Mouse (Mus musculus): Measurements from ENCODE around the gene Mrpl41. TPM values are rescaled to one million over a fixed set of nuclear protein-coding genes. Genes with fewer than 3 reads are reported as not detected.
A peak's percentile ranks its signal among the peaks of the same experiment; 100 is the strongest.
"Not testable (repeated sequence)": the region's sequence is repeated elsewhere in the genome, so short reads cannot be mapped to it uniquely, and the experiment has no call there.

Gene Mrpl41
- polyA plus RNA-seq, 1 experiment from 2014 or later = 106 TPM

- peaks cover 30% of the 10 kb centered on the region for H3K36me3 ChIP-seq
- not testable (repeated sequence) for H3K27me3 ChIP-seq; H3K9me3 ChIP-seq; ATAC-seq (ENCODE audit: borderline replicate concordance, extremely low read depth, low FRiP score, low TSS enrichment)
- peak overlapping the region; percentile 96 for H3K4me2 ChIP-seq
- peaks cover 16% of the 10 kb centered on the region for H3K4me1 ChIP-seq
- H3K4me3 ChIP-seq = peak overlapping the region; percentile 97
- 2% methylated on average over 17 of the region's 17 CpGs for WGBS
- peak overlapping the region; percentile 82 for H3K27ac ChIP-seq
- peak overlapping the region; percentile 84 for H3K9ac ChIP-seq
Observed at GRCm38 (mm10) chr2:24974452-24974851, 446 bp downstream of the Mrpl41 start.

GRCm38 (mm10) chr2:24970386-24970785 lies 4.5 kb downstream of the Mrpl41 start:
- Histone ChIP-seq H3K27me3 (no peaks in the 10 kb centered on the region), H3K27ac (no peak overlapping the region), H3K4me1 (peaks cover 12% of the 10 kb centered on the region), H3K4me3 (no peak overlapping the region), H3K9me3 (no peaks in the 10 kb centered on the region), H3K9ac (no peak overlapping the region), H3K4me2 (no peak overlapping the region), H3K36me3 (peaks cover 60% of the 10 kb centered on the region)
- 84% methylated on average over 4 of the region's 4 CpGs for WGBS
- ATAC-seq (ENCODE audit: borderline replicate concordance, extremely low read depth, low FRiP score, low TSS enrichment) = no peak

DNA sequence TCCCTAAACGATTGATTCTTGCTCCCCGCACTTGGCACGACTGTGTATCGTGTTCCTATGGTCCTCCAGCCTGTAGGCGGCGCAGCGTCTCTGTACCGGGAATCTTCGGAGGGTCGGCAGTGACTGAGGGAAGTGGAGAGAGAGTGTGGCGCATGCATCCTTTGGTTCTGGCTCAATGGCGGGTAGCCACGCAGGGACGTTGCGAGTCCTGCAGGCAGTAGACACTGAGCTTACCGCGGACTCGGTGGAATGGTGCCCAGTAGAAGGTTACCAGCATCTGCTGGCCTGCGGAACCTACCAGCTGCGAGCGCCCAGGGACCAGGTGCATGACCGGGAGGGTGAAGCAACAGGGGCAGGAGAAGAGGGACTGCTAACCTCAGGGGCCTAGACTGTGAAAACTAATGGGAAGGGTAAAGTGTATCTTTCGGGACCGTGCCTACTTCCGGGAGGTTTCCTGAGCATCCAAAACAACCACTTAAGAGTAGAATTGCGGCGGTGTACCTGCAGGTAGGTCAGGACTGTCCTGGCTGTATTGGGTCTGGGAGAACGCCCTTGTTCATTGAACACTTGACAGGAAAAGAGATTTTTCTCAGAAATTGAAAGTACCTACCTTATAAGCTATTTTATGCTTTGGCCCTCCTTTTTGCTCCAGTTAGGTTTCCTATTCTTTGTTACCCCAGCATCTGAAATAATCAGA lies 12.4 kb downstream of the Mrpl41 start, which contains the start of gene Dph7:
Gene Dph7 (plus strand): TSS at position 97 of the 697 bp plus-strand sequence.
- ATAC-seq (ENCODE audit: borderline replicate concordance, extremely low read depth, low FRiP score, low TSS enrichment) = peak; percentile 89
- peaks cover 50% of the 10 kb centered on the region for H3K36me3 ChIP-seq
- H3K27me3 ChIP-seq = no peaks in the 10 kb centered on the region
- peak within 1 kb of the TSS; percentile 66 for H3K4me2 ChIP-seq
- H3K4me1 ChIP-seq = peaks cover 10% of the 10 kb centered on the region
- under 1% methylated on average over 28 of the region's 28 CpGs for WGBS
- peak within 1 kb of the TSS; percentile 79 for H3K4me3 ChIP-seq
- H3K9me3 ChIP-seq = no peaks in the 10 kb centered on the region
- peak within 1 kb of the TSS; percentile 25; the same call in 1 of the 2 replicates for H3K27ac ChIP-seq
- H3K9ac ChIP-seq = peak within 1 kb of the TSS; percentile 75

- Histone ChIP-seq H3K27ac (no peak overlapping the region), H3K4me3 (no peak overlapping the region), H3K36me3 (peaks cover 56% of the 10 kb centered on the region), H3K9ac (no peak overlapping the region), H3K27me3 (no peaks in the 10 kb centered on the region), H3K4me2 (no peak overlapping the region), H3K4me1 (peaks cover 10% of the 10 kb centered on the region), H3K9me3 (no peaks in the 10 kb centered on the region)
- ATAC-seq (ENCODE audit: borderline replicate concordance, extremely low read depth, low FRiP score, low TSS enrichment) = no peak
- 28% methylated on average over 3 of the region's 3 CpGs for WGBS
Observed at GRCm38 (mm10) chr2:24960910-24961309, 14.0 kb downstream of the Mrpl41 start.

GRCm38 (mm10) chr2:24952537-24953055 lies 22.3 kb downstream of the Mrpl41 start:
- peaks cover 55% of the 10 kb centered on the region for H3K36me3 ChIP-seq
- H3K4me3 ChIP-seq = no peak overlapping the region
- H3K9me3 ChIP-seq = no peaks in the 10 kb centered on the region
- 82% methylated on average over 4 of the region's 4 CpGs for WGBS
- H3K4me1 ChIP-seq = peaks cover 14% of the 10 kb centered on the region
- no peak overlapping the region for H3K9ac ChIP-seq
- ATAC-seq (ENCODE audit: borderline replicate concordance, extremely low read depth, low FRiP score, low TSS enrichment) = no peak
- no peak overlapping the region for H3K27ac ChIP-seq
- H3K27me3 ChIP-seq = no peaks in the 10 kb centered on the region
- no peak overlapping the region for H3K4me2 ChIP-seq

DNA sequence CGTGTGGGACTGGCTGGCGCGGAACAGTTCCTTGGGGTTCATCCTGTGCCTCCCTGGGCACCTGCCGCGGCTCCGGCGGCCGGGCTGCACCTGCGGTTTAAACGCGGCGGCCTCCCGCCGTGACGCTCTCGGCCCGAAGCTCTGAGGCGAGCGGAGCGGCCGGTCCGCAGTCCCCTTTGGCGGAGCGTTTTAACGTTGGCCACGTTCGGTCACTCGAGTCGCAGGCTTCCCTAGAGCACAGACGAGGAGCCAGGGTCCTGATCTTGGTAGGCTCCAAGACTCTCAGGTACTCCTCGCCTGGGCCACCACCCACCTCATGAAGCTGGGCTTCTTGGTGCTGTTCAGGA lies 24.7 kb downstream of the Mrpl41 start:
- under 1% methylated on average over 31 of the region's 31 CpGs for WGBS

DNA sequence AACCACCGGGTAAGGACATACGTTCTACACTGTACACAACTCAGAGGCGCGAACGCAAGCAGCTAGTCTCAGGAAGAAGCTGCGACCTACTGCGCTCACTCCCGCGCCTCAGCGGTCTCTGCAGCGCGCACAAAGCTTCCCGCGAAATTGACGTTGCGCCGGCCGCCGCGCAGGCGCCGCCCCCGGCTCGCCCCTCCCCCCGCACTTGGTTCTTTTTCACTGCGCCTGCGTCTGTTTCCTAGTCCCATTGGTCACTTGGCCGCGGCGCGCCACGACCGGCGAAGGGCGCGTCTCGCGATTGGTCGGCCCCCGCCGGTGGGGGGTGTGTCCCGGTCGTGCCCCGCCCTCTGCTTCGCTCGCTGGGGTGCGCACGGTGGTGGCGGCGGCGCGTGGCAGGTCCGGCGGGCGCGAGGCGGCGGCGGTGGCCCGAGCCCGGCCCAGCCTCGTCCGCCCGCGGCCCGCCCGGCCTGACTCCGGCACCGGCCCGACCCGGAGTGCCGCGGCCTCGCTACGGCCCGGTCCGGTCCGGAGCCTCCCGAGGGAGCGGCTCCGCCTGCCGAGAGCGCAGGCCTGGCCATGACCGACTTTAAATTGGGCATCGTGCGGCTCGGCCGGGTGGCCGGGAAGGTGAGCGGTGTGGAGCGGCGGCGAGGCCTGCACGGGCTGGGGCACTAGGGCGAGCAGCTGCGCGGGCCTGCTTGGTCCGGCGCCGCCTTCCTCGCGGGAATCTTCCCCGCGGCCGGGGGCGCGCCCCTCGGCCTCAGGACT lies 25.3 kb downstream of the Mrpl41 start, which contains the start of gene Zmynd19:
Gene Zmynd19 (plus strand): TSS at position 372 of the 768 bp plus-strand sequence.
- WGBS = 1% methylated on average over 89 of the region's 108 CpGs
- no peaks in the 10 kb centered on the region for H3K27me3 ChIP-seq
- H3K9ac ChIP-seq = peak within 1 kb of the TSS; percentile 88
- peak; percentile 100 for ATAC-seq (ENCODE audit: borderline replicate concordance, extremely low read depth, low FRiP score, low TSS enrichment)
- peak within 1 kb of the TSS; percentile 94 for H3K4me3 ChIP-seq
- peaks cover 14% of the 10 kb centered on the region for H3K4me1 ChIP-seq
- H3K4me2 ChIP-seq = peak within 1 kb of the TSS; percentile 83
- peak within 1 kb of the TSS; percentile 61 for H3K27ac ChIP-seq
- peaks cover 28% of the 10 kb centered on the region for H3K36me3 ChIP-seq
- no peaks in the 10 kb centered on the region for H3K9me3 ChIP-seq

More for the DNA sequence above, 24.7 kb downstream of the Mrpl41 start:
- no peak; the same call in 1 of the 2 replicates for ATAC-seq (ENCODE audit: borderline replicate concordance, extremely low read depth, low FRiP score, low TSS enrichment)
- peaks cover 14% of the 10 kb centered on the region for H3K4me1 ChIP-seq
- H3K9ac ChIP-seq = peak overlapping the region; percentile 88
- no peaks in the 10 kb centered on the region for H3K27me3 ChIP-seq
- peak overlapping the region; percentile 61 for H3K27ac ChIP-seq
- H3K4me3 ChIP-seq = peak overlapping the region; percentile 94
- no peaks in the 10 kb centered on the region for H3K9me3 ChIP-seq
- H3K4me2 ChIP-seq = peak overlapping the region; percentile 83
- peaks cover 32% of the 10 kb centered on the region for H3K36me3 ChIP-seq

GRCm38 (mm10) chr2:24944304-24944703 lies 30.6 kb downstream of the Mrpl41 start:
- H3K9me3 ChIP-seq; H3K36me3 ChIP-seq; H3K27ac ChIP-seq; H3K4me3 ChIP-seq; H3K27me3 ChIP-seq; ATAC-seq (ENCODE audit: borderline replicate concordance, extremely low read depth, low FRiP score, low TSS enrichment); H3K4me2 ChIP-seq; H3K4me1 ChIP-seq; H3K9ac ChIP-seq: not testable (repeated sequence)
- 41% methylated on average over 2 of the region's 2 CpGs for WGBS

- Histone ChIP-seq H3K4me2 (no peak overlapping the region), H3K27ac (no peak overlapping the region), H3K36me3 (no peaks in the 10 kb centered on the region), H3K4me1 (no peaks in the 10 kb centered on the region), H3K27me3 (no peaks in the 10 kb centered on the region), H3K9me3 (no peaks in the 10 kb centered on the region), H3K9ac (no peak overlapping the region), H3K4me3 (no peak overlapping the region)
- WGBS = 75% methylated on average over 4 of the region's 4 CpGs
- ATAC-seq (ENCODE audit: borderline replicate concordance, extremely low read depth, low FRiP score, low TSS enrichment) = no peak
Observed at GRCm38 (mm10) chr2:24942092-24942491, 32.8 kb downstream of the Mrpl41 start.

DNA sequence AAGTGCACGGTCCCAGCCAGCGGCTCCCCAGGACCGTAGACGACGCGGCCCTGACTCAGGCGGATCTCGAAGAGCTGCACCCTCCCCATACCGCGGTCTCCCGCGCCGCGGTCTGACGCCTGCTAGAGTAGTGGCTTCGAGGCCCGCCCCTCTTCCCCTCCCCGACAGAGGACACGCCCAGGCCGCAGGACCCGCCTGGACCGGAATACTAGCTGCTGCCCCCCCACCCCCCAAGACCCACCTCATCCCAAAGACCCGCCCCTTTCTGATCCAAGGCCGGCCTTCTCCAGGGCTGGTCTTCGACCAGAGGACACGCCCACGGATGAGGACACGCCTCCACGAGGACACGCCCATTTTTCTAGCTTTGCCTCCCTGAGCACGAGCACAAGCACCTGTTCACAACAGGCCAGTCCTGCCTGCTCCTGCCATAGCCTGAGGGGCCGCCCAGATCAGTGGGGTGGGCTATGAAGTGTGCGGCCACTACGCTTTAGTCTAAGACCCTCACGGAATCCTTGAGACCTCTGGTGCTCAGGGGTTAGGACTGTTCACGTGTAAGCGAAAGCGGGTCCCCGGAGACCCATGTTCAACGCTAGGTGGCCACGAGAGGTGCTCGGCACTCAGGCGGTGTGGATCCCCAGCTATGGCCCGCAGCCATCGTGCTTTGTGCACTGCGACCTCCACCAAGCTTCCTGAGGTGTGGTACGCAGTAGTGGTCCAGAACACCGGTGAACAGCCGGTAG lies 39.7 kb downstream of the Mrpl41 start, which contains the start of gene Arrdc1:
Gene Arrdc1 (minus strand): TSS at position 196 of the 740 bp plus-strand sequence.
- Histone ChIP-seq H3K9me3 (no peaks in the 10 kb centered on the region), H3K4me1 (peaks cover 15% of the 10 kb centered on the region; the same call in 1 of the 2 replicates), H3K4me2 (peak within 1 kb of the TSS; percentile 90), H3K36me3 (no peaks in the 10 kb centered on the region), H3K9ac (peak within 1 kb of the TSS; percentile 70), H3K4me3 (peak within 1 kb of the TSS; percentile 76), H3K27ac (peak within 1 kb of the TSS; percentile 89), H3K27me3 (no peaks in the 10 kb centered on the region)
- under 1% methylated on average over 48 of the region's 49 CpGs for WGBS
- peak; percentile 96 for ATAC-seq (ENCODE audit: borderline replicate concordance, extremely low read depth, low FRiP score, low TSS enrichment)

GRCm38 (mm10) chr2:24934441-24934963 lies 40.4 kb downstream of the Mrpl41 start:
- peak overlapping the region; percentile 89 for H3K27ac ChIP-seq

More at GRCm38 (mm10) chr2:24934441-24934963, 40.4 kb downstream of the Mrpl41 start:
- Histone ChIP-seq H3K9ac (peak overlapping the region; percentile 70), H3K4me1 (peaks cover 15% of the 10 kb centered on the region; the same call in 1 of the 2 replicates), H3K4me3 (peak overlapping the region; percentile 76), H3K36me3 (no peaks in the 10 kb centered on the region), H3K4me2 (peak overlapping the region; percentile 90), H3K27me3 (no peaks in the 10 kb centered on the region), H3K9me3 (no peaks in the 10 kb centered on the region)
- 4% methylated on average over 19 of the region's 19 CpGs for WGBS
- ATAC-seq (ENCODE audit: borderline replicate concordance, extremely low read depth, low FRiP score, low TSS enrichment) = peak; percentile 58

Measured in lung, embryonic 15.5 days (tissue).